15 mouse cellular contexts compared by ENCODE assay signal in genomic region chr7:68656354-68656753, GRCm38 (mm10).
A peak's percentile ranks its signal among the peaks of the same experiment; 100 is the strongest.
DNase-seq lines count a peak whose midpoint lies in the region; ATAC-seq lines count a peak whose summit lies in the region.
"Had no signal": no experiment of that assay in that cellular context is flagged by ENCODE, and none has a peak within 500 bp of the region (broad histone marks: within the 10 kb centered on the region; RNA-seq: fewer than 3 reads in every experiment).

No protein-coding gene starts in this region.

- DNase-seq in 416B (ENCODE audit: low read depth): peak; percentile 2
- no peak for DNase-seq in ovary, postnatal 10 days (ENCODE audit: low spot score)
- no peak for DNase-seq in adrenal gland, postnatal 4 days (ENCODE audit: low spot score in 2 of 2)
- DNase-seq: adrenal gland, adult 2 months; adrenal gland, postnatal 10 days; adrenal gland, postnatal 25 days; cerebellum, adult 11-12 months; cerebellum, adult 2 months; cerebellum, adult 9-10 months; cerebellum, postnatal 10 days; cerebellum, postnatal 25 days had no signal

- peak; percentile 56 for ATAC-seq in megakaryocyte, adult 5-6 weeks (ENCODE audit: poor library complexity, severe bottlenecking)
- peak; percentile 51; the same call in 1 of the 2 replicates for ATAC-seq in neutrophil, adult 5-6 weeks (ENCODE audit: extremely low read depth, insufficient number of reproducible peaks, low FRiP score, poor library complexity, severe bottlenecking)
- ATAC-seq: forebrain, embryonic 14.5 days; forebrain, embryonic 16.5 days had no signal
